Mouse (Mus musculus): ENCODE data around the gene Wrap73. TPM values are rescaled to one million over a fixed set of nuclear protein-coding genes. Genes with fewer than 3 reads are reported as not detected.
A peak's percentile ranks its signal among the peaks of the same experiment; 100 is the strongest.

Gene Wrap73
- total RNA-seq, 1 experiment from 2014 or later: 5.8 TPM

DNA sequence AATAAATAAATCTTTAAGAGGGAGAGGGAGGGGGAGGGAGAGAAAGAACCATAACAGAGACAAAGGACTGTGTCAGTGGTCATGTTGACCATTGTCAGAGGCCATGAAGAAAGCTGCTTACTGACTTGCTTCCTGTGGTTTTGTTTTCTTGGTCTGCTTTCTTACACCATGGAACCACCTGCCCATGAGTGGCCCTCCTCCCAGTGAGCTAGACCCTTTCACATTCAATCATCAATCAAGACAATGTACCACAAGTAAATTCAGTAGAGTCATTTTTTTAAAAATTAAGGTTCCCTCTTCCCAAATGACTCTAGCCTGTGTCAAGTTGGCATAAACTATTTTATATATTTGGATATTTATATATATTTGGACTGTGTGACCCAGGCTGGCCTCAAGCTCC, 12.2 kb upstream of the Wrap73 start:
- ATAC-seq (replicated peaks in 1 of 2; ENCODE audit: insufficient read depth in 1 of 2, low FRiP score in 2 of 2, low TSS enrichment in 1 of 2, low read depth in 1 of 2, poor library complexity in 2 of 2, severe bottlenecking in 2 of 2): no peak

GRCm38 (mm10) chr4:154131894-154132293, 10.3 kb upstream of the Wrap73 start:
- ATAC-seq (replicated peaks in 1 of 2; ENCODE audit: insufficient read depth in 1 of 2, low FRiP score in 2 of 2, low TSS enrichment in 1 of 2, low read depth in 1 of 2, poor library complexity in 2 of 2, severe bottlenecking in 2 of 2): no peak

- no peak for ATAC-seq (replicated peaks in 1 of 2; ENCODE audit: insufficient read depth in 1 of 2, low FRiP score in 2 of 2, low TSS enrichment in 1 of 2, low read depth in 1 of 2, poor library complexity in 2 of 2, severe bottlenecking in 2 of 2)
Observed at GRCm38 (mm10) chr4:154134803-154135202, 7.4 kb upstream of the Wrap73 start.

DNA sequence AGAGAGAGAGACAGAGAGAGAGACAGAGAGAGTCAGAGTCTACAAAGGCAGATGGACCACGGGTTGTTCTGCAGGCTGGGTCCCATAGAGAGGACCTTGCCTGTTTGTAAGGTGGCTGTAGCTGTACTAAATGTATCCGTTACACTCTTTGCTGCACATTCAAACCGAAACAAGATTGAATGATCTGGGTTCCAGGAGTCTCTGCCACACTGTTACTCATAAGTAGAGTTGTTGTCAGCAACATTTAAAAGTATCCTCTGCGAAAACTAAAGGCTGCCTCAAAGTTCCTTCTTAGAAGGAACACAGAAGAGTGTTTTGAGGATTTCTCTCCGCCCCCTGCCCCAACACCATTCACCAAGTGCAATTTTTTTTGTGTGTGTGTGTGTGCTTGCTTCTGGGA, 5.0 kb upstream of the Wrap73 start:
- no peak for ATAC-seq (replicated peaks in 1 of 2; ENCODE audit: insufficient read depth in 1 of 2, low FRiP score in 2 of 2, low TSS enrichment in 1 of 2, low read depth in 1 of 2, poor library complexity in 2 of 2, severe bottlenecking in 2 of 2)

GRCm38 (mm10) chr4:154139671-154140181, 2.4 kb upstream of the Wrap73 start:
- ATAC-seq (replicated peaks in 1 of 2; ENCODE audit: insufficient read depth in 1 of 2, low FRiP score in 2 of 2, low TSS enrichment in 1 of 2, low read depth in 1 of 2, poor library complexity in 2 of 2, severe bottlenecking in 2 of 2): no peak

- ATAC-seq (replicated peaks in 1 of 2; ENCODE audit: insufficient read depth in 1 of 2, low FRiP score in 2 of 2, low TSS enrichment in 1 of 2, low read depth in 1 of 2, poor library complexity in 2 of 2, severe bottlenecking in 2 of 2): no peak
Observed at GRCm38 (mm10) chr4:154140182-154140212, 2.2 kb upstream of the Wrap73 start, which contains the start of gene Trp73. Gene Trp73, minus strand, starts transcription at chr4:154140208.

DNA sequence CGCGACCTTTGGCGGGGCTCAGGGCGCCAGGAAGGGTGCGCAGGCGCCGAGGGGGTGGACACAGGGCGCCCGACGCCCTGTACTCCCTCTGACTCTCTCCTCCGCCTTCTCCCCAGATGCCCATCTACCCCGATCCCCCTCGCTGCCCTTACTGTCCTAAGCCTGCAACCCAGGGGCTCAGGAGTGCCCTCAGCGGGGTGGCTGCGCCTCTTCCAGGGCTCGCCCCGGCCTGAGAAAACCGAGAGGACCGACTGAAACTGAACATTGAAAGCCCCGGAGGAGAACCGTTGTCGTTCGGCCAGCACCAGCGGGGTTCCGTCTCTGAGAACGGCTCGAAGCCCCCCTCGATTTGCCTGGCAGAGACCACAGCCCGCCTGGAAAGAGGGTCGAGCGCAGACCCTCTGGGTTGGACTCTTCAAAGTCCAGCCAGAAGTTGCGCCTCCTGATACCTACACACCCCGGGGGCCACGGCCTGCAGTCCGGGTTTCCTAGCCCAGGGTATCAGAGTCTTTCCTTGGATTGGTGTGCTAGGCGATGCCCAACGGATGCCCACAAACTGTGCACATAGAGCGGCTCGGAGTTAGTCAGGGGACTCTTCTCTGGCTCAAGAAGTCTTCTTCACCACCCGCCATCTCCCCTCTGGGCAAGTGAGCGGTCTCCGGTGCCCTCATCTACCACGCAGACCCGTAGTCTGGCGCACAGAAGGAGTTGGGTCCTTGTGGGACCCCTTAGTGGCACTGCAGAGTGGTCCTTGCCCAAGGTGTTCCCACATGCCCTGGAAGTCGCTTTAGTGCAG, 1.8 kb upstream of the Wrap73 start:
- ATAC-seq (replicated peaks in 1 of 2; ENCODE audit: insufficient read depth in 1 of 2, low FRiP score in 2 of 2, low TSS enrichment in 1 of 2, low read depth in 1 of 2, poor library complexity in 2 of 2, severe bottlenecking in 2 of 2): no peak

DNA sequence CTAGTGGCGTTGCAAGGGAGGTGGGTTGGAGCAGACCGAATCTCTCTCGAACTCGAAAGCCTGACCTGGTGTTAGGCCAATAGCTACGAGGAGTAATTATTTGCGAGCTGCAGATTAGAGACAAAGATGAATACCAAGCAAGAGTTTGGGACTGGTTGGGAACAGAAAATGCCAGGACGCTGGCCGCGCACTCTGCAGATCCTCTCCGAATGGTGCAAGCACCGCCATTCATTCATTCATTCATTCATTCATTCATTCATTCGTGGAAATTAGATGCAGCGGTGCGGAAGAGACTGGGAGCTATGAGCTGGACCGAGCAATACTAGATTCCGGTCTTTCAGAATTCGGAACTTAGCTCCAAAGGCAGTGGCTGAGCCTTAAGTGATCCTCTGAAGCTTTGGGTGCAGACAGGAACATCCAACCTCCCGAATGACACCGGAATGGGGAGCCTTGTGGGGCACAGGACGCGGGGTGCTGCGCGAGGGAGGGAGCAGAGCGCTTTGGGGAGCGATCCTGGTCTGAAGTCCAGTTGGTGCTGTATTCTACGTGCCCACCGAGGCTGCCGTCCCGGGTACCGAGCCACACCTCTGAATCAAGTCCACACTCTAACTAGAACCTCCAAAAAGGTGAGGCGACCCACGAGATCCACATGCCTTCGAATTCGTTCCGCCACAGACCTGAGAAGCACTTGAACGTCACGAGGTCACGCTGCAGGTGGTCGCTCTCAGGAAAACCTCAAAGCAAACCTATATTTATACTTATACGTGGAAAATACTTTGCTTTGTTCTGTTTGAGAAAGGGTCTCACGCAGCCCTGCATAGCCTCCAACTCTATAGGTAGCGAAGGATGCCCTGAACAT, 934 bp upstream of the Wrap73 start:
- ATAC-seq (replicated peaks in 1 of 2; ENCODE audit: insufficient read depth in 1 of 2, low FRiP score in 2 of 2, low TSS enrichment in 1 of 2, low read depth in 1 of 2, poor library complexity in 2 of 2, severe bottlenecking in 2 of 2): no peak

GRCm38 (mm10) chr4:154144712-154145111, 2.5 kb downstream of the Wrap73 start:
- ATAC-seq (replicated peaks in 1 of 2; ENCODE audit: insufficient read depth in 1 of 2, low FRiP score in 2 of 2, low TSS enrichment in 1 of 2, low read depth in 1 of 2, poor library complexity in 2 of 2, severe bottlenecking in 2 of 2): no peak

- ATAC-seq (replicated peaks in 1 of 2; ENCODE audit: insufficient read depth in 1 of 2, low FRiP score in 2 of 2, low TSS enrichment in 1 of 2, low read depth in 1 of 2, poor library complexity in 2 of 2, severe bottlenecking in 2 of 2): no peak
Observed at GRCm38 (mm10) chr4:154146342-154146741, 4.2 kb downstream of the Wrap73 start.

DNA sequence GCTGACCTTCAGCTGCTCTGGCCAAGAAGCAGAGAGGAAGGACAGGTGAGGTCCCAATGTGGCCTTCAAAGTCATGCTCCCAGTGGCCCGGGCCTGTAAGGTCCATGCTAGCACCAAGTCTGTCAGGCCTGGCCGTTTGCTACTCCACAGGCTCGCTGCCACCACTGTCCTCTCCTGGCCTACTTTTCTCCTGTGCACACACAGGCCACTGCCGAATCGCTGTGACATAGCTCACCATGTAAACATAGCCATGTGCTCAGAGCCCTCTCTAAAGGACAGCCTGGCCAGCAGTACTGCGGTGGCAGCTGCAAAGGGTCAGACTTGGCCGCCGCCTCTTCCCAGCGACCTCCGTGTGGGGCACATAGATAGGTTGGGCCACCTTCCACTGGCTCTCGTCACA, 11.9 kb downstream of the Wrap73 start:
- ATAC-seq (replicated peaks in 1 of 2; ENCODE audit: insufficient read depth in 1 of 2, low FRiP score in 2 of 2, low TSS enrichment in 1 of 2, low read depth in 1 of 2, poor library complexity in 2 of 2, severe bottlenecking in 2 of 2): no peak

- ATAC-seq (replicated peaks in 1 of 2; ENCODE audit: insufficient read depth in 1 of 2, low FRiP score in 2 of 2, low TSS enrichment in 1 of 2, low read depth in 1 of 2, poor library complexity in 2 of 2, severe bottlenecking in 2 of 2): no peak
Observed at GRCm38 (mm10) chr4:154156050-154156449, 13.9 kb downstream of the Wrap73 start.

GRCm38 (mm10) chr4:154157970-154158662, 15.9 kb downstream of the Wrap73 start:
- no peak for ATAC-seq (replicated peaks in 1 of 2; ENCODE audit: insufficient read depth in 1 of 2, low FRiP score in 2 of 2, low TSS enrichment in 1 of 2, low read depth in 1 of 2, poor library complexity in 2 of 2, severe bottlenecking in 2 of 2)

- peak; percentile 47 to 70 for ATAC-seq (replicated peaks in 1 of 2; ENCODE audit: insufficient read depth in 1 of 2, low FRiP score in 2 of 2, low TSS enrichment in 1 of 2, low read depth in 1 of 2, poor library complexity in 2 of 2, severe bottlenecking in 2 of 2)
Observed at GRCm38 (mm10) chr4:154159002-154159401, 16.8 kb downstream of the Wrap73 start.

GRCm38 (mm10) chr4:154159961-154160537, 17.9 kb downstream of the Wrap73 start:
- ATAC-seq (replicated peaks in 1 of 2; ENCODE audit: insufficient read depth in 1 of 2, low FRiP score in 2 of 2, low TSS enrichment in 1 of 2, low read depth in 1 of 2, poor library complexity in 2 of 2, severe bottlenecking in 2 of 2): no peak

- ATAC-seq (replicated peaks in 1 of 2; ENCODE audit: insufficient read depth in 1 of 2, low FRiP score in 2 of 2, low TSS enrichment in 1 of 2, low read depth in 1 of 2, poor library complexity in 2 of 2, severe bottlenecking in 2 of 2): peak; percentile 92 to 93
Observed at GRCm38 (mm10) chr4:154160538-154161390, 18.6 kb downstream of the Wrap73 start, which contains the start of gene Tprgl. Gene Tprgl, minus strand, starts transcription at chr4:154160666.

GRCm38 (mm10) chr4:154163296-154163695, 21.1 kb downstream of the Wrap73 start:
- ATAC-seq (replicated peaks in 1 of 2; ENCODE audit: insufficient read depth in 1 of 2, low FRiP score in 2 of 2, low TSS enrichment in 1 of 2, low read depth in 1 of 2, poor library complexity in 2 of 2, severe bottlenecking in 2 of 2): no peak
